Mouse (Mus musculus) liver, adult 2 months (tissue): ENCODE data around the gene Hoxc8.

Experiments used
- CTCF ChIP-seq: fragments of 200-500 bp; IDR thresholded peaks from 2 replicates; pipeline ENCODE4 v1.5.1; 2011; ENCODE audit warnings: low read depth, low read length, control low read depth
- POLR2A ChIP-seq: fragments of 200-500 bp; IDR thresholded peaks from 2 replicates; pipeline ENCODE4 v1.6.1; 2011; ENCODE audit warnings: low read length, control low read depth; ENCODE audit not compliant: insufficient read depth; ENCODE audit errors: extremely low read depth

GRCm38 (mm10) chr15:102972254-102972653, 18.2 kb upstream of the Hoxc8 start:
- TF ChIP-seq POLR2A: no peak
- TF ChIP-seq CTCF: no peak
